Mouse (Mus musculus): ENCODE data around the gene 1700067K01Rik. TPM values are rescaled to one million over a fixed set of nuclear protein-coding genes. Genes with fewer than 3 reads are reported as not detected.
"Not testable (repeated sequence)": the region's sequence is repeated elsewhere in the genome, so short reads cannot be mapped to it uniquely, and the experiment has no call there.

Gene 1700067K01Rik
- total RNA-seq, 2 experiments from 2014 or later = not detected

DNA sequence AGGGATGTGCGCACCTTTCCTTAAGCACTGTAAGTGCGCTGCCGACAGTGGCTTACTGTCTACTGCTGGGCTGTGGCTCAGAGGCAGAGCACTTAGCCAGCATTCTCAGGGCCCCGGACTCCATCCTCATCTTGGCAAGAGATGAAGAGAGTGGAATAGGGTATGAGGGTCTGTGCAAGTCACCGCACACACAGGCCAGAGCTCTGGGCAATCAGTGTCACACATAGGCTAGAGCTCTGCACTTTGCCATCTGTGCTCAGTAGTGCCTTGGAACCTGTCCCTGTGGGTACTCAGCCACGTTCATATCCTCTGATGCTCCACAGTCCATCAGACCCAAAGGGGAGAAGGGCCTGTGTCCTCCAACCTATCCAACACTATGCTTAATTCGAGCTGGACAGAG lies 19.8 kb upstream of the 1700067K01Rik start:
- no peak for ATAC-seq (ENCODE audit: poor library complexity, severe bottlenecking)

DNA sequence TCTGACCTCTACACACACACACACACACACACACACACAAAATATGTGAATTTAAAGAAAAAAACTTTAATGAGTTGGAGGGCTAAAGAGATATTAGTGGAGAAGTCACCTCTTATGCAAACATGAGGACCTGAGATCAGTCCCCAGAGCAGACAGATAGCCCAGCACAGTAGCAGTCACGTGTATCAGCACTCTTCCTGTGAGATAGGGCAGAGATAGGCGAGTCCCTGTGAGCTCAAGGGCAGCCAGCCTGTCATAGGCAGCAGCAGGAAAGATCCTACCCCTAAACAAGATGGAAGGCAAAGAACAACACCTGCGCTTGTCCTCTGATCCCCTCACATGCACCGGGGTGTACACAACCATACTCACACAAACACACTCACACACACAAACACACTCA lies 18.9 kb upstream of the 1700067K01Rik start:
- peak; percentile 49 for ATAC-seq (ENCODE audit: poor library complexity, severe bottlenecking)

DNA sequence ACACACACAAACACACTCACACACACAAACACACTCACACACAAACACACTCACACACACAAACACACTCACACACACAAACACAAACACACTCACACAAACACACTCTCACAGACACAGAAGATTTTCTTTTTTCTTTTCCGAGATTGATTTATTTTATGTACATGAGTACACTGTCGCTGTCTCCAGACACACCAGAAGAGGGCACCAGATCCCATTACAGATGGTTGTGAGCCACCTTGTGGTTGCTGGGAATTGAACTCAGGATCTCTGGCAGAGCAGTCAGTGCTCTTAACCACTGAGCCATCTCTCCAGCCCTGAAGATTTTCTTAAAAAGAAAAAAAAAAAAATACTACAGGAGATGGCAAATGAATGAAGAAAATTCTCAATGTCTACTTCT lies 18.1 kb upstream of the 1700067K01Rik start:
- ATAC-seq (ENCODE audit: poor library complexity, severe bottlenecking) = not testable (repeated sequence)

DNA sequence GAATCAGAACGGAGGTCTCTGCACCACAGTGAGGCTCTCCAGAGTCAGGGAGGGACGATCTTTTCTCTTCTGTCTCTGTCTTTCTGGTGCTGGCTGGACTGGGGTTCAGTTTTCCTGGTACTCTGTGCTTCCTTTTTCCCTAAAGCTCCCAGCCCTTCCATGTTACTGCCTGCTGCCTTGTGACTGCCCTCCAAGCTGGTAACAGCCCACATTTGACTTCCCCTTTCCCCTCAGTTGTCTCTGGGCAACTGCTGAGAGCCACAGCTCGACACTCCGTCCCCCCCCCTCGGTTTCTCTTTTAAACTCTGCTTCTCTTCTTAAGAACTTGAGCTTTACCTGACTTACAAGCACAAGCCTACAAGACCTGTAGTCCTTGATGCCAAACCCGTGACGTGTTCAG lies 12.1 kb upstream of the 1700067K01Rik start:
- ATAC-seq (ENCODE audit: poor library complexity, severe bottlenecking) = peak; percentile 91

DNA sequence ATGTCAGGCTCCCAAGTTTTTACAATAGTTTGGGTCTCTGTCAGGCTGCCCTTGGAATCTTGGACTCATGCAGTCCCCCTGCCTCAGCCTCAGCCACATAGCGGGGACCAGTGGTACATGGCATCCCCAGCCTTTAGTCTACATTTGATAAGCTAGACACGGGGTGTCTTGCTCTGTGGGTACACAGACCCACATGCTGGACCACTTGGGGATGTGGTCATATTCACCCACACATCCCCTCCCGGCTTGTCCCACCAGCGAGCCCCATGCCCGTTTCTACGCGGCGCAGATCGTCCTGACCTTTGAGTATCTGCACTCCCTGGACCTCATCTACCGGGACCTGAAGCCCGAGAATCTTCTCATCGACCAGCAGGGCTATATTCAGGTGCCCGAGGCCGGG lies 11.1 kb upstream of the 1700067K01Rik start:
- ATAC-seq (ENCODE audit: poor library complexity, severe bottlenecking) = no peak

DNA sequence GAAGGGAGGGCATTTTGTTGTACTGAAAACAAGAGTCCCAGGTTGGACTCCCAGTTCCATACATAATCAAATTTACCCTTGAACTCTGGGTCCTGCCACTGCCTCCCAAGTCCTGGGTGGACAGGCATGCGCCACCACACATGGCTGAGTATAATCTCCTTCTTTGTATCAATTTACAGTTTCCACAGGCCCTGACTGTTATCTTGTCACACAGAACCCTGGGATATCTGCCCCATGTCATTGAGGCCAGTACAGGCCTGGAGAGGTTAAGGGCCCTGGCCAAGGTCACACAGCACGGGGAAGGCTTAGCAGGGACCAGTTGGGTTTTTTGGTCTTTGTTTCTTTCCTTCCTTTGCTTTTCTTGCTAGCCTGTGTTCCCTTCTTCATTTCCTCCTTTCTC lies 8.8 kb upstream of the 1700067K01Rik start:
- ATAC-seq (ENCODE audit: poor library complexity, severe bottlenecking) = no peak

DNA sequence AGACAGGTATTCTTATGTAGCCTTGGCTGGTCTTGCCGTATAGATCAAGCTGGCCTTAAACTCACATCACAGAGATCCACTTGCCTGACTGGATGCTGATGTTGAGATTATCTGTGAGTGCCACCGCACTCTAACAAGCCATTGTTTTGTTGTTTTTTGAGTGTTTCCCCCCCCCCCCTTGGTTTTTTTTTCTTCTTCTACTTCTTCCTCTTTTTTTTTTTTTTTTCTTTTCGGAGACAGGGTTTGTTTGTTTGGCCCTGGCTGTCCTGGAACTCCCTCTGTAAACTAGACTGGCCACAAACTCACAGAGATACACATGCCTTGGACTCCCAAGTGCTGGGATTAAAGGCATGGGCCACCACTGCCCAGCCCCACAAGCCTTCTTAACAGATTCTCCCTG lies 7.3 kb upstream of the 1700067K01Rik start:
- no peak for ATAC-seq (ENCODE audit: poor library complexity, severe bottlenecking)

DNA sequence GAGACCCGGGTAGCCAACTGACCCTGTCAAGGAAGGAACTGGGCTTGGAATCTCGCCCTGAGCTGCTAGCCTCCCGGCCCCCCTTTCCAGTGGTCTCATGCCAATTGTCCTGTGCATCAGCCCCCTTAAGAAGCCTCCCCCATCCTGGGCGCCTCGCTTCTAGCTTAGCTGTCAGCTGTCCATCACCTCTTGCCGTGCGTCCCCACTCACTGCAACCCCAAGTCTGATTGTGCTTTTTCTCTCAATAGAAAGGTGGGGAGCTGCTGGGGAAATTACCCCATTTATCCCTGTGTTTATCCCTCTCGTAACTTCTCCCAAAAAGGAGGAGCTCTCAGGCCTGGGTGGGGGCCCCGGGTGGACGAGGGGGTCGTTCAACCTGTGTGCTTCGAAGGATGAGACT lies 5.3 kb upstream of the 1700067K01Rik start:
- ATAC-seq (ENCODE audit: poor library complexity, severe bottlenecking) = no peak

DNA sequence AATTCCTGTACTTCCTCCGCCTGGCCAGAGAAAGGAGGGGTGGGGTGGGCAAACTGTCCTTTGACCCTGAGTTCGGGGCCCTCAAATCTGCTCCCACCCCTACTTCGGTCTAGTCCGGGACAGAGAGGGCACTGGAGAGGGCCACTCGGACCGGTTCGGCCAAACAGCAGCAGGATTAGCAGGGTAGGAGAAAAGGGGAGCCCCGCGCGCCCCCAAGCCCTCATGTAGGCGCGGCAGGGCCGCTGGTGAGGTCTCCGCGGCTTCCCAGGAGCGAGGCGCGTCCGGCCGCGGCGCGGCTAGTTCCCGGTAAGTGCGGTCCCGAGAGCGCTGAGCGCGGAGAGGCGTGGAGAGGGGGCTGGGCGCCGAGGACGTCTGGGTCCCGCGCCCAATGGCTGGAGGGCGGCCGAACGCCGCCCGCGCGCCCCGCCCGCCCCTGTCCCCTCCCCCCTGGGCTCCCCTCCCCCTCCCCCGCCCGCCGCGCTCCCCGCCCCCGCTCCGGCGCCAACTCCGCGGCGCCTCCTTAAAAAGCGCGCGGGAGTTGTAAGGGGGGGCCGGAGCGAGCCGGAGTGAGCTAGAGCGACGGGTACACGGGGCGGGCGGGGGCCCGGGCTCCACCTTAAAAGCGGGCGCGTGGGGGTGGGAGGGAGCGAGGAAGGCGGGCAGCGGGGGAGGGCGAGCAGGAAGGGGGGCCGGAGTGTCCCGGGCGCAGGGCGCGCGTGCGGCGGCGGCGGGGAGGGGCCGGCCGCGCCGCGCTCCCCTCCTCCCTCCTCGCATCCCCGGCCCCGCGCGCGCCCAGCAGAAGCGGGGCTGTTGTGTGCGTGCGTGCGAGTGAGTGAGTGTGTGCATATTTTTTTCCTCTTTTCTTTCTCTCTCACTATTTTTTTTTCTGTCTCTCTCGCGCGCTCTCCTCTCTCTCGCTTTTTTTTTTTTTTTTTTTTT lies 4.5 kb upstream of the 1700067K01Rik start:
- ATAC-seq (ENCODE audit: poor library complexity, severe bottlenecking) = peak; percentile 76

DNA sequence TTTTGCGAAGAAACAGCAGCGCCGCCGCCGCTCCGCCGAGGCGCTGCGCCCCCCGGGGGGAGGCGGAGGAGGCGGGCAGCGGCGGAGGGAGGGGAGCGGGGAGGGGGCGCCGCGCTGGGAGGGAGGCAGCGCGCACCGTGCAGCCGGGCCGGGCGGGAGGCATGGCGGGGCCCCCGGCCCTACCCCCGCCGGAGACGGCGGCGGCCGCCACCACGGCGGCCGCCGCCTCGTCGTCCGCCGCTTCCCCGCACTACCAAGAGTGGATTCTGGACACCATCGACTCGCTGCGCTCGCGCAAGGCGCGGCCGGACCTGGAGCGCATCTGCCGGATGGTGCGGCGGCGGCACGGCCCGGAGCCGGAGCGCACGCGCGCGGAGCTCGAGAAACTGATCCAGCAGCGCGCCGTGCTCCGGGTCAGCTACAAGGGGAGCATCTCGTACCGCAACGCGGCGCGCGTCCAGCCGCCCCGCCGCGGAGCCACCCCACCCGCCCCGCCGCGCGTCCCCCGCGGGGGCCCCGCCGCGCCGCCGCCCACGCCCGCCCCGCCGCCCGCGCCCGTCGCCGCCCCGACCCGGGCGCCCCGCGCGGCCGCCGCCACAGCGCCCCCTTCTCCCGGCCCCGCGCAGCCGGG lies 3.7 kb upstream of the 1700067K01Rik start, which contains the start of gene Samd1:
Gene Samd1 (plus strand): TSS at position 162 of the 631 bp plus-strand sequence.
- no peak for ATAC-seq (ENCODE audit: poor library complexity, severe bottlenecking)

DNA sequence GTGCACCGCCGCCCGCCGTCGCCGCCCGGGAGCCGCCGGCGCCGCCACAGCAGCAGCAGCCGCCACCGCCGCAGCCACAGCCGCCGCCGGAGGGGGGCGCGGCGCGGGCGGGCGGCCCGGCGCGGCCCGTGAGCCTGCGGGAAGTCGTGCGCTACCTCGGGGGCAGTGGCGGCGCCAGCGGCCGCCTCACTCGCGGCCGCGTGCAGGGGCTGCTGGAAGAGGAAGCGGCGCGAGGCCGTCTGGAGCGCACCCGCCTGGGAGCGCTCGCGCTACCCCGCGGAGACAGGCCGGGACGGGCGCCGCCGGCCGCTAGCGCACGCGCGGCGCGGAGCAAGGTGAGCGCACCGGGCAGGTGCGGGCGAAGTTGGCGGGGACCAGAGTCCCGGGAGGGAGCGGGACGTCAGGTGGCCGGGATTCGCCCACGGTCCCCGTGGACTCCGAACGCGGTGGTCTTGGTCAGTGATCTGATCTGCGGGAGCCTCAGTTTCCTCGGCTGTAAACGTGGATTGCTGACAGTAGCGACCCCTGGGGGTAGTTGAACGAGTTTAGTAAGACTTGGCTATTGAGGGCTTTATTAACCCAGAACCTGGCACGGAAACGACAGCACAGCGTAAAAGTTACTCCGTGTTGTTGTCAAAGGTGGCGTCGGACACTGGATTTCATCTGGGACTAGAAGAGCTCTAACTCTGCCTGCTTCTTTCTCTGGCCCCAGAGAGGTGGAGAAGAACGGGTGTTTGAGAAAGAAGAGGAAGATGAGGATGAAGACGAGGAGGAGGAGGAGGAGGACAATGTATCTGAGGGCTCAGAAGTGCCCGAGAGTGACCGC lies 2.9 kb upstream of the 1700067K01Rik start:
- peak; percentile 67 for ATAC-seq (ENCODE audit: poor library complexity, severe bottlenecking)

DNA sequence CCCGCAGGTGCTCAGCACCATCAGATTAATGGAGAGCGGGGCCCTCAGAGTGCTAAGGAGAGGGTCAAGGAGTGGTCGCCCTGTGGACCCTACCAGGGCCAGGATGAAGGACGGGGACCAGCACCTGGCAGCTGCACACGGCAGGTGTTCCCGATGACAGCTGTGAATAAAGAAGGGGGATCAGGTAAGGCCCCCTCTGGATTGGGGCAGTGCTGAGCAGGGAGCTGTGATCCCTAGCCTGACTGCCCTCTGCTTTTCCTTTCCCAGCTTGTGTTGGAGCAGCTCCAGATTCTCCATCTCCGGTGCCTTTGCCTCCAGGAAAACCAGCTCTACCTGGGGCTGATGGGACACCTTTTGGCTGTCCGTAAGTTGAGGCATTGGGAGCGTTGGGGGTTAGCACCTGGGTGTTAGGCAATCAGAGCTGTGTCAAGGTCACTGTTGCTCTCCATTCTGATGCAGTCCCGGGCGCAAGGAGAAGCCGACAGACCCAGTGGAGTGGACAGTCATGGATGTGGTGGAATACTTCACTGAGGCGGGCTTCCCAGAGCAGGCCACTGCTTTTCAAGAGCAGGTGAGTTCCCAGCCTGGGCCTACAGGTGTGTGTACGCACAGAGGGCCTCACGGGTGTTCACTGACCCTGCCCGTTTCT lies 2.1 kb upstream of the 1700067K01Rik start:
- no peak for ATAC-seq (ENCODE audit: poor library complexity, severe bottlenecking)

DNA sequence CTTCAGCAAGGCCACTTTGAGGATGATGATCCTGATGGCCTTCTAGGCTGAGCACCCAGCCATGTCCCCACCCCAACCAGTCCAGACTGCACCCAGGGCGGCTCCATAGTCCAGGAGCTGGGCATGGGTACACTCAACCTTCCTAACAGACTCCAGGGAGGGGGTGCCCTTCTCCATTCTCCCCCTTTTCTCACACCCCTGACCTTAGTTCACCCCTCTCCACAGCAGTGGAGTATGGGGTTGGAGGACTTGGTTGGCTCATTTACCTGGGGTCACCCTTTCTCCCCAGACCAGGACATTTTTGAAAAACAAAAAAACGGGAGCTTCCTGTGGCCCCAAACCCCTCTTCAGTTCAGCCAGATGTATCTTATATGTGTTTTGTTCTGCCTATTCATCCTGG lies 1.5 kb upstream of the 1700067K01Rik start:
- ATAC-seq (ENCODE audit: poor library complexity, severe bottlenecking) = no peak

DNA sequence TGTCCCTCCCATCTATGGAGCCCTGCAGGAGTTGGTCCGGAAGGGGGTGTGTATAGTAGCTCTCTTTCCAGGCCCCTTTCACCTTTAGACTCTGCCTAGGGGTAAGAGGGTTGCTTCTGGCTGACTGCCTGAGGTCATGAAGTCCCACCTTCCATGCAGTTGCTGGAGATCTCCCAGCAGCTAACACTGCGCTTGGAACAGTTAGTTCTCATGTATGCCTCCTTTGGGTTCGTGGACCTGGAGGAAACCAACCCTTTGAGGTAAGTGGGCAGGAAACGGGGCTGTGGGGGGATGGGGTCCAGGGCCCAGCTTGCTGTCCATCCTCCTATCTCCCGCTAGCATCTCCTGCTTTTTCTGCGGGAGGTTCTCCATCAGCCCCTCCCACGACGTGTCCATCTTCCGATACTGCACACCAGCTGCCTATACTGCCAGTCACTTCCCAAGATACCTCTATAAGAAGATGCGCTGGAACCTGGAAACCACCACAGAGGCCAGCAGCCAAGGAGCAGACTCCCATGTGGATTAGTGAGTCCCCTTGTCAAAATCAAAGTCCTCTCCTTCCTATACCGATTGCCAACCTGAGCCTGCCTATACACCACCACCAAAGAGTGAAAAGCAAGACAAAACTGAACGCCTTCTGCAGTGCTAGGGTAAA lies 1.8 kb downstream of the 1700067K01Rik start:
- no peak for ATAC-seq (ENCODE audit: poor library complexity, severe bottlenecking)

DNA sequence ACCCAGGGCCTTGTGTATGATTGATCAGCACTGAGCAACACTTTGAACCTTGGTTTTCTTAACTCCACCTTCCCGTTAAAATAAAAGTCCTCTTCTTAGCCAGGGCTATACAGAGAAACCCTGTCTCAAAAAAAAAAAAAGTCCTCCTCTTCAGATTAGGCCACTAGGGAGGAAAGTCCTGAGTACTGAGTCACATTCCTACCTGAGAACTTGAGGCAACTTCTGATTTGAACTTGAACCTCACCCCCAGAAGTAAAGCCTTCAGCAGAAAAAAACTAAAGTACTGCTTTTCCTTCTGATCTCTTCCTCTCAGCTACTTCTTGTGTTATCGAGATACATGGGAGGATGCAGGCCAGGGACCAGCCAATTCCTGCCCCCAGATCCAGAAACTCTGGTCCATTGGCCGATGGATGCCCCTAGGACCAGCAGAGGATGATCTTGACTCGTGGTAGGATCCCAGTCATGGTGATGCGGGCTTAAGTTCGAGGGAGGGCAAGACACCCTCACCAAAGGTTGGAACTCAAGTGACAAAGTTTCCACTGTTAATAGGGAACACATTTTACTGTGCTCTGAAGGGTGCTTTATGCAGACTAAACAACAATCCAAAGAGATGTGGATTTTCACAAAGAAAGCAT lies 2.4 kb downstream of the 1700067K01Rik start:
- no peak for ATAC-seq (ENCODE audit: poor library complexity, severe bottlenecking)

DNA sequence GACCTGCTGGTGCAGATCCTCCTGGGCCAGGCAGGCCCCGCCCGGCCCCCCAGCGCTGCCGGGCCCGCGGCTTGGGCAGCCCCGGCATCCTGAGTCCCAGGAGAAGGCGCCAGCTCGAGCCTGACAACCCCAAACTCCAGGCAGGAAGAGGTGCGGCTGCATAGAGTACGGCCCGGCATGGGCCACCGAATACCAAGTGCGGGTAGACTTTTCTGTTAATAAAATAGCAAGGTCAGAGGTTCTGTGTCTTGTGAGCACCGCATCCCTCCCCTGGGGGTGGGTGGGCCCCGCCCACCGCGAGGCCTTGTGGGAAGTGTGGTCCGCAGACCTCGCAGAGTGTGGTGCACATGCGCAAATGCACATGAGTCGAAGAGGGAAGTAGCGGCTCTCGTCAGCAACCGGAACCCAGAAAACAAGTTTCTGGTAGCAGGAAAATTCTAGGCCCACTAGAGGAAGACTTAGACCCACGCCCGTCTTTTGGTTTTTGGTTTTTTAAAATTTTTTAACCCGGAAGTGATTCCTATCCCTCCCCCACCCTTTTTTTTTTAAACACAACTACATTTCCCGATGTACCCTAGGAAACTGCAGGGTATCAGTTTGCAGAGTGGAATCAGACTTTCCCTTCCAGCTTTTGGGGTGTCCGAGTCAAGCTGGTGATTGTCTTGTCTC lies 3.4 kb downstream of the 1700067K01Rik start:
- ATAC-seq (ENCODE audit: poor library complexity, severe bottlenecking) = peak; percentile 100

DNA sequence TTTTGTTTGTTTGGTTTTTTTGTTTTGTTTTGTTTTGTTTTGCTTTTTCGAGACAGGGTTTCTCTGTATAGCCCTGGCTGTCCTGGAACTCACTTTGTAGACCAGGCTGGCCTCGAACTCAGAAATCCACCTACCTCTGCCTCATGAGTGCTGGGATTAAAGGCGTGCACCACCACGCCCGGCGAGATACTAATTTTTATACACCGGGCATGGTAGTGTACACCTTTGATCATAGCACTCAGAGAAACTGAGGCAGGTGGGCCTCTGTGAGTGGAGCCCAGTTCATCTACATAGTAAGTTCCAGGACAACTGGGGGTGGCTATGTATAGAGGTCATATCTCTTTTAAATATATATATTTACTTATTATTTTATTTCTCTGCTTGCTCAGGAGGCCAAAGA lies 4.2 kb downstream of the 1700067K01Rik start:
- ATAC-seq (ENCODE audit: poor library complexity, severe bottlenecking) = not testable (repeated sequence)

DNA sequence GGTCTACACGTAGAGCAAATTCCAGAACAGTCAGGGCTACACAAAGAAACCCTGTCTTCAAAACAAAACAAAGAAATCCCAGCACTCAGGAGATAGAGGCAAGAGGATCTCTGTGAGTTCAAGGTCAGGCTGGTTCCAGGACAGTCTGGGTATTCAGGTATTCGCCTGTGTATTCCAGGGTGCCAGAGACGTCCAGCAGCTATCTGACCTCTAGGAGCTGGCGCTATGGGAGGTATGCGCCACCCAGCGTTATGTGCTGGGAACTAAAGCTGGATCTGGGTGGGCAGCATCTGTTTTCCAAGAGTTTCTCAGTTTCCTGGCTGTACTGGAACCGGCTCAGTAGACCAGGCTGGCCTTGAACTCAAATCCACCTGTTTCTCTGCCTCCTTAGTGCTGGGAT lies 7.1 kb downstream of the 1700067K01Rik start:
- no peak for ATAC-seq (ENCODE audit: poor library complexity, severe bottlenecking)

DNA sequence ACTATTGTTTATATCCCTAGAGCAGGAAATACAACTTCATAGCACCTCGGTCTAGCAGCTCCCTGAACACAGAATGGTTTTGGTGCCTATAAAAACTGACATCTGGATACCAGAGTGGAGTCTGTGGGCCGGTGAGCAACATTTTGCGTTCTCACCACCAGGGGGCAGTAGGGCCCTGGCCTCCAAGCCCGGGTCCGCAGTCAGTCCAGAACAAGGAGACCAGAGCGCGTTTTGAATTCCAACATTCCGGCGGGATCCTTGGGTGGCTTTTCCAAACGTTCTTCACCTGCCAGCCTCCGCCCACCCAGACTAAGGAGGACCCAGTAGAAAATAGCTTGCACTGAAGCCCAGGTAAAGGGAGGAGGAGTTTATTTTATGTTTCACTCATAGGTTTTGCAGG lies 8.6 kb downstream of the 1700067K01Rik start:
- ATAC-seq (ENCODE audit: poor library complexity, severe bottlenecking) = peak; percentile 77

Measured in megakaryocyte, adult 5-6 weeks (primary cell).